Mouse (Mus musculus) layer of hippocampus, postnatal 36 days (tissue): ENCODE data around the gene Dmrtc1a. TPM values are rescaled to one million over a fixed set of nuclear protein-coding genes. Genes with fewer than 3 reads are reported as not detected.
"Not testable (repeated sequence)": the region's sequence is repeated elsewhere in the genome, so short reads cannot be mapped to it uniquely, and the experiment has no call there.

Experiments used
- DNase-seq, 2 experiments: peaks; one replicate each; pipeline ENCODE4 v3.0.0; 2022
- total RNA-seq, 2 experiments: library from RNA; stranded (reverse); gene quantifications; 2 replicates each; pipeline ENCODE4 v1.2.3; 2021

Gene Dmrtc1a
- total RNA-seq = 1 to 10 TPM; 5.0 to 5.3 TPM

GRCm38 (mm10) chrX:102908587-102908986, at the start of gene Dmrtc1a, which contains the start of gene 1700011M02Rik:
Dmrtc1a (minus strand) TSS chrX:102908687.
1700011M02Rik (plus strand) TSS chrX:102908905.
- DNase-seq = not testable (repeated sequence)

- DNase-seq = peak; percentile 16 to 20
Measured at GRCm38 (mm10) chrX:102950136-102950535, 41.6 kb upstream of the Dmrtc1a start.

GRCm38 (mm10) chrX:102936743-102937142, 28.3 kb upstream of the Dmrtc1a start:
- DNase-seq = no peak

GRCm38 (mm10) chrX:102934395-102934764, 25.9 kb upstream of the Dmrtc1a start:
- no peak for DNase-seq

GRCm38 (mm10) chrX:102933571-102934394, 25.3 kb upstream of the Dmrtc1a start:
- peak; percentile 51 to 58 for DNase-seq

GRCm38 (mm10) chrX:102932992-102933570, 24.6 kb upstream of the Dmrtc1a start:
- DNase-seq = peak in 1 of 2 experiments; percentile 5

- DNase-seq = not testable (repeated sequence)
Measured at GRCm38 (mm10) chrX:102928072-102928471, 19.6 kb upstream of the Dmrtc1a start, which contains the start of gene 1700018G05Rik. 1700018G05Rik (plus strand) TSS chrX:102928372.

GRCm38 (mm10) chrX:102926707-102927106, 18.2 kb upstream of the Dmrtc1a start:
- DNase-seq = peak; percentile 16 to 17

GRCm38 (mm10) chrX:102914823-102915222, 6.3 kb upstream of the Dmrtc1a start:
- not testable (repeated sequence) for DNase-seq

GRCm38 (mm10) chrX:102867871-102868270, 40.6 kb downstream of the Dmrtc1a start, which contains the start of gene 1700031F05Rik:
1700031F05Rik (minus strand) TSS chrX:102867971.
- DNase-seq = no peak

GRCm38 (mm10) chrX:102854516-102854915, 54.0 kb downstream of the Dmrtc1a start, which contains the start of gene Dmrtc1c2:
Dmrtc1c2 (minus strand) TSS chrX:102854616.
- not testable (repeated sequence) for DNase-seq

Other genes with a start within 250 kb of the Dmrtc1a start
- not detected for gene Gm3880, start 221.7 kb downstream of the Dmrtc1a start, total RNA-seq
- gene Gm9112, start 201.1 kb downstream of the Dmrtc1a start, total RNA-seq = not detected
- not detected for gene Dmrtc1b, start 200.8 kb downstream of the Dmrtc1a start, total RNA-seq
- not detected for gene Dmrtc1c1, start 105.7 kb downstream of the Dmrtc1a start, total RNA-seq
- not detected for gene Dmrtc1c2, start 54.1 kb downstream of the Dmrtc1a start, total RNA-seq
- gene 1700031F05Rik, start 40.7 kb downstream of the Dmrtc1a start, total RNA-seq = not detected
- not detected for gene 1700011M02Rik, start 218 bp upstream of the Dmrtc1a start, total RNA-seq
- not detected for gene 1700018G05Rik, start 19.7 kb upstream of the Dmrtc1a start, total RNA-seq